Mouse (Mus musculus) thymus, postnatal 25 days (tissue): Measurements from ENCODE around the gene Pls3.

ENCODE experiments used
- DNase-seq: peaks from one replicate; pipeline ENCODE4 v3.0.0; 2022

The Pls3 gene

GRCm38 (mm10) chrX:75874332-75875291 lies at the start of gene Pls3:
TSS of gene Pls3 (minus strand) at chrX:75875182.
- DNase-seq: peak; percentile 44

- DNase-seq: no peak
Measured at GRCm38 (mm10) chrX:75895716-75896115, 20.7 kb upstream of the Pls3 start.

- no peak for DNase-seq
Measured at GRCm38 (mm10) chrX:75875566-75875965, 584 bp upstream of the Pls3 start.

GRCm38 (mm10) chrX:75873813-75874212 lies 1.2 kb downstream of the Pls3 start:
- no peak for DNase-seq

- no peak for DNase-seq
Measured at GRCm38 (mm10) chrX:75873253-75873652, 1.7 kb downstream of the Pls3 start.

- no peak for DNase-seq
Measured at GRCm38 (mm10) chrX:75871855-75872254, 3.1 kb downstream of the Pls3 start.

GRCm38 (mm10) chrX:75861715-75862114 lies 13.3 kb downstream of the Pls3 start:
- DNase-seq: no peak

GRCm38 (mm10) chrX:75854294-75854693 lies 20.7 kb downstream of the Pls3 start:
- no peak for DNase-seq

GRCm38 (mm10) chrX:75844290-75844689 lies 30.7 kb downstream of the Pls3 start:
- DNase-seq: no peak

GRCm38 (mm10) chrX:75842835-75843234 lies 32.1 kb downstream of the Pls3 start:
- DNase-seq: no peak

- DNase-seq: no peak
Measured at GRCm38 (mm10) chrX:75842120-75842519, 32.9 kb downstream of the Pls3 start.

GRCm38 (mm10) chrX:75840263-75840662 lies 34.7 kb downstream of the Pls3 start:
- no peak for DNase-seq

GRCm38 (mm10) chrX:75834836-75835235 lies 40.1 kb downstream of the Pls3 start:
- DNase-seq: no peak

GRCm38 (mm10) chrX:75834286-75834685 lies 40.7 kb downstream of the Pls3 start:
- DNase-seq: no peak

GRCm38 (mm10) chrX:75833006-75833641 lies 41.9 kb downstream of the Pls3 start:
- DNase-seq: no peak

- DNase-seq: no peak
Measured at GRCm38 (mm10) chrX:75829867-75830255, 45.1 kb downstream of the Pls3 start.

- DNase-seq: no peak
Measured at GRCm38 (mm10) chrX:75829240-75829866, 45.6 kb downstream of the Pls3 start.

- DNase-seq: no peak
Measured at GRCm38 (mm10) chrX:75818647-75819271, 56.2 kb downstream of the Pls3 start.

GRCm38 (mm10) chrX:75814958-75815357 lies 60.0 kb downstream of the Pls3 start:
- no peak for DNase-seq

- DNase-seq: no peak
Measured at GRCm38 (mm10) chrX:75814123-75814522, 60.9 kb downstream of the Pls3 start.

GRCm38 (mm10) chrX:75796583-75796982 lies 78.4 kb downstream of the Pls3 start:
- peak; percentile 1 for DNase-seq

GRCm38 (mm10) chrX:75779796-75780195 lies 95.2 kb downstream of the Pls3 start:
- DNase-seq: no peak

- DNase-seq: no peak
Measured at GRCm38 (mm10) chrX:75777461-75777860, 97.5 kb downstream of the Pls3 start.
